Mouse (Mus musculus) left cerebral cortex, adult 18-20 months (tissue): ENCODE measurements at regions not wholly inside any gene's neighbourhood (a gene's known extent, or its start where the extent isn't known, plus 50 kb on each side); places are given as distances from the start of the nearest gene placed in this dataset.

Source experiments
- DNase-seq, 2 experiments: peaks; one replicate each; pipeline ENCODE4 v3.0.0; 2021 to 2022; ENCODE audit warnings: low spot score in 2 of 2, mixed read lengths in 1 of 2

- no peak for DNase-seq
Measured at GRCm38 (mm10) chr11:57904216-57904615, 71.6 kb upstream of the Hand1 start.

- DNase-seq: no peak
Measured at GRCm38 (mm10) chr11:57899335-57899734, 66.7 kb upstream of the Hand1 start.

- DNase-seq: no peak
Measured at GRCm38 (mm10) chr11:57895497-57895896, 62.9 kb upstream of the Hand1 start.

GRCm38 (mm10) chr11:57882736-57883635 lies 50.4 kb upstream of the Hand1 start:
- no peak for DNase-seq
